Mouse (Mus musculus) ES-E14 (cell line): Measurements from ENCODE around the gene Mfap3l. TPM values are rescaled to one million over a fixed set of nuclear protein-coding genes. Genes with fewer than 3 reads are reported as not detected.

Experiments
- DNase-seq: peaks from one replicate; pipeline ENCODE4 v3.0.0-alpha.2; 2013; ENCODE audit warnings: low read depth, low spot score
- H3K27ac ChIP-seq: 2 replicates; pipeline ENCODE4 v1.5.1; 2012; ENCODE audit warnings: low read depth, mild to moderate bottlenecking, low read length, moderate library complexity, mixed read lengths; ENCODE audit not compliant: poor library complexity, insufficient read depth, severe bottlenecking
- H3K36me3 ChIP-seq: 2 replicates; pipeline ENCODE4 v1.6.1; 2012; ENCODE audit warnings: mild to moderate bottlenecking, low read length, moderate library complexity, mixed read lengths; ENCODE audit not compliant: control insufficient read depth, poor library complexity, insufficient read depth, severe bottlenecking
- H3K4me1 ChIP-seq, 2 experiments: fragments of 150-350 bp in 1 of 2; sonication (generic) in 1 of 2; 2 replicates each; pipeline ENCODE4 v1.6.1; 2012; ENCODE audit warnings: low read length in 2 of 2, mild to moderate bottlenecking in 1 of 2, mixed read lengths in 1 of 2; ENCODE audit not compliant: control insufficient read depth in 2 of 2, insufficient read depth in 2 of 2, poor library complexity in 1 of 2
- H3K4me3 ChIP-seq, 2 experiments: fragments of 150-350 bp in 1 of 2; sonication (generic) in 1 of 2; 2 replicates each; pipeline ENCODE4 v1.5.1; 2012; ENCODE audit warnings: low read length in 2 of 2, low read depth in 1 of 2, mild to moderate bottlenecking in 1 of 2, mixed read lengths in 1 of 2; ENCODE audit not compliant: insufficient read depth in 1 of 2, poor library complexity in 1 of 2, severe bottlenecking in 1 of 2
- H3K9ac ChIP-seq: 2 replicates; pipeline ENCODE4 v1.6.1; 2012; ENCODE audit warnings: low read depth, mild to moderate bottlenecking, low read length, mixed read lengths; ENCODE audit not compliant: poor library complexity, insufficient read depth, severe bottlenecking
- H3K9me3 ChIP-seq: fragments of 150-350 bp; sonication (generic); 2 replicates; pipeline ENCODE4 v1.6.1; 2012; ENCODE audit warnings: low read depth, mild to moderate bottlenecking, low read length; ENCODE audit not compliant: control insufficient read depth, insufficient read depth
- CHD2 ChIP-seq: IDR thresholded peaks from 2 replicates; pipeline ENCODE4 v1.6.1; 2014; ENCODE audit warnings: mild to moderate bottlenecking, low read depth, low read length, inconsistent platforms
- HCFC1 ChIP-seq: IDR thresholded peaks from 2 replicates; pipeline ENCODE4 v1.6.1; 2012; ENCODE audit warnings: low read length, inconsistent platforms, borderline replicate concordance; ENCODE audit not compliant: insufficient read depth
- MAFK ChIP-seq: IDR thresholded peaks from 2 replicates; pipeline ENCODE4 v1.6.1; 2014; ENCODE audit warnings: mild to moderate bottlenecking, low read depth, low read length, inconsistent platforms; ENCODE audit not compliant: insufficient read depth
- ZC3H11A ChIP-seq: IDR thresholded peaks from 2 replicates; pipeline ENCODE4 v1.6.1; 2012; ENCODE audit warnings: low read depth, mild to moderate bottlenecking, inconsistent platforms, low read length, borderline replicate concordance
- ZNF384 ChIP-seq: IDR thresholded peaks from 2 replicates; pipeline ENCODE4 v1.6.1; 2012; ENCODE audit warnings: low read depth, low read length, inconsistent platforms
- in situ Hi-C, 2 experiments: fragments of 600-800 bp; cut with MboI; formaldehyde crosslinking; loops; one replicate each; pipeline ENCODE4 v1.15.1; 2025; ENCODE audit warnings: low sequenced_read_pairs in 2 of 2, inconsistent platforms in 1 of 2; ENCODE audit not compliant: unreplicated experiment in 2 of 2
- total RNA-seq: library from RNA; depleted of rRNA; stranded (reverse); fragments of 300-350 nt; gene quantifications from 2 replicates; pipeline ENCODE4 v1.2.3, GENCODE M21; 2012; rRNA removed

Gene Mfap3l
- total RNA-seq, 1 experiment, result 9.1 TPM

DNA sequence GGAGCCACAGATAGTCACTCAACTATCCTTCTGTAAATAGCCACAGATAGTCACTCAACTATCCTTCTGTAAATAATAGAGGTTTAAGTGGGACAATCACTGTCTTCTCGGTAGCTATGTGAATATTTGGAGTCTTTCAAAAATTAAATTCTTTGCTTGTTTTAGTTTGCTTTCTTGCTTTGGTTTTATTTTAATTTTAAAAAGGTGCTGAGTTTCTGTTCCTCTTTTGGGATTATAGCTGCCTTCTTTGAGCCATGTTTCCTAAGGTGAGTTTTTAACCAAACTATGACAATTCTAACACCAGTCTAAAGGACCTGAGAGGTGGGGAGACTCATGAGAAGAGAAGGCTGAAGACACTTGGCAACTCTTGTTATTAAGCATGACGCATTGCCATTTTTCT lies 49.7 kb downstream of the Mfap3l start:
- TF ChIP-seq HCFC1 (no peak), ZNF384 (no peak), ZC3H11A (no peak), MAFK (no peak), CHD2 (no peak)
- Histone ChIP-seq H3K4me1 (no peaks in the 10 kb centered on the region), H3K9me3 (no peaks in the 10 kb centered on the region), H3K9ac (no peak overlapping the region), H3K27ac (no peak overlapping the region), H3K4me3 (no peak overlapping the region), H3K36me3 (no peaks in the 10 kb centered on the region)
- in situ Hi-C loops, result no loop called here
- DNase-seq, result no peak

DNA sequence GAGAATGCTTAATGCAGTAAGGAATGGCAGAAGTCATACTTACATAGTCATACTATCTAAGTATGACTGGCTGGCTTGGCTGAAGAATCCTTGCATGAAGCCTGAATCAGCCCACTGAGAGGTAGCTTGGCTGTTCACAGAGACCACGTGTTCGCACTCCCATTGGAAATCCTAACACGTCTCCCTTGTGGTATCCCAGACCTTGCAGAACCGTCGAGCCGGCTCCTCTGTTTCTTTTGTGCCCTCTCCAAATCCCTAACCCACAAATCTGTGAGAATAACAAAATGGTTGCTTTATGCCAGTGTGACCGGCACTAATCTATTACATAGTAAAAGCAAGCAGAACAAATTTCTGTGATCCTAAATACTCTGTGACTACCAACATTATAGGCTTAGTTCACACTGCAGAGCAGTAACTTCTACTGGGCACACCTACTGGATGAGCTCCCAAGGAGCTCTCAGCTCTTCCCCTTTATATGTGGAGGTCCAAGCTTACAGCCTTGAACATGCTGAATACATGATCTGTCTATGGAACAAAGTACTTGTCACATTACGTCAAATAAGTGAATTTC lies 79.0 kb downstream of the Mfap3l start:
- no peak overlapping the region for H3K4me3 ChIP-seq
- H3K9ac ChIP-seq, result no peak overlapping the region
- DNase-seq, result no peak
- H3K9me3 ChIP-seq, result no peaks in the 10 kb centered on the region
- in situ Hi-C loops, result no loop called here
- no peaks in the 10 kb centered on the region for H3K36me3 ChIP-seq
- no peak overlapping the region for H3K27ac ChIP-seq
- H3K4me1 ChIP-seq, result no peaks in the 10 kb centered on the region
- no peak for TF ChIP-seq ZC3H11A
- no peak for TF ChIP-seq ZNF384
- TF ChIP-seq MAFK, result no peak
- no peak for TF ChIP-seq CHD2
- TF ChIP-seq HCFC1, result no peak

DNA sequence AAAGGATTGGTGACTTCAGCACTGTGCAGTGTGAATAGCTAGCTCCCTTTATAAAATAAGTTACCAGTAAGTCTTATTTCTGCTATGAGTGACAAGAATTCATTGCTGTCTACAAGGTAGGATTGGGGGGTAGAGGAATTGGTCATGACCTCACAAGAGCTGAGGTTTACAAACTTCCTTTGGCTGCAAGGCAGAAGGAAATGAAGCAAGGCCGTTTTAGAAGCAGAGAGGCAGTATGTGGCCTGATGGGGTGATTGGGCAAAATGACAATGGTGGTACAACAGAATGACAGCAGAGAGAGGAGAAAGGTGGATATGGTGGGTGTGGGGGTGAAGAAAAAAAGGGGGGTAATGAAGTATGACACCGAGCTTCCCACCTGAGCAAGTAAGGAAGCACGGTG lies 82.1 kb downstream of the Mfap3l start:
- Histone ChIP-seq H3K9me3 (no peaks in the 10 kb centered on the region), H3K36me3 (no peaks in the 10 kb centered on the region), H3K27ac (no peak overlapping the region), H3K4me1 (peaks cover 0 to 2% of the 10 kb centered on the region in 2 experiments; a peak in 2 of 4 replicates), H3K9ac (no peak overlapping the region), H3K4me3 (no peak overlapping the region)
- no peak for TF ChIP-seq MAFK
- TF ChIP-seq CHD2, result no peak
- TF ChIP-seq ZNF384, result no peak
- TF ChIP-seq ZC3H11A, result no peak
- no peak for TF ChIP-seq HCFC1
- in situ Hi-C loops, result no loop called here
- DNase-seq, result no peak

DNA sequence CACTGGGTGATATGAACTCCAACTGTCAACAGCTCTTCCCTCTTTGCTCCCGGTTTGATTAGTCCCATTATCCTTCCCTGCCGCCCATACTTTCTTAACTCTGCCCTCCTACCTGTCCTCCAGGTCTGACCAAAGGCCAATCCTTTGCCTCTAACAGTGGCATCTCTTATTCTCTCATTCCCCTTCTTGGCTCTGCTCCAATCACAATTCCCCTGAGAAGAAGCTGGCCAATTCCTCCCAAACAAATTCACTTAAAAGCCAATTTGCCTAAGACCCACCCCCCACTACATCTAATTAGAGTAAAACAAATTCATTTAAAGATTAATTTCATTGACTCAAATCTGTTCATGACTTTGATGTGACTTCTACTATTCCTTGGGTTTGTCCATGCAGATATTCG lies 86.1 kb downstream of the Mfap3l start:
- H3K36me3 ChIP-seq, result no peaks in the 10 kb centered on the region
- no peak overlapping the region for H3K27ac ChIP-seq
- no peak for TF ChIP-seq ZNF384
- no peak overlapping the region for H3K9ac ChIP-seq
- H3K4me1 ChIP-seq, result peaks cover 0 to 2% of the 10 kb centered on the region in 2 experiments; a peak in 2 of 4 replicates
- no peak for DNase-seq
- in situ Hi-C loops, result no loop called here
- H3K4me3 ChIP-seq, result no peak overlapping the region
- no peaks in the 10 kb centered on the region for H3K9me3 ChIP-seq

Other genes starting within 250 kb of the Mfap3l start
- gene Gm10283, start 129.6 kb upstream of the Mfap3l start, total RNA-seq, result not detected in 2 replicates
- 0.40 TPM in 1 of 2 replicates, not detected in the other for gene Aadat, start 126.9 kb upstream of the Mfap3l start, total RNA-seq